Mouse (Mus musculus): Measurements from ENCODE around the gene Dhx15.
"Not testable (repeated sequence)": the region's sequence is repeated elsewhere in the genome, so short reads cannot be mapped to it uniquely, and the experiment has no call there.

The Dhx15 gene

DNA sequence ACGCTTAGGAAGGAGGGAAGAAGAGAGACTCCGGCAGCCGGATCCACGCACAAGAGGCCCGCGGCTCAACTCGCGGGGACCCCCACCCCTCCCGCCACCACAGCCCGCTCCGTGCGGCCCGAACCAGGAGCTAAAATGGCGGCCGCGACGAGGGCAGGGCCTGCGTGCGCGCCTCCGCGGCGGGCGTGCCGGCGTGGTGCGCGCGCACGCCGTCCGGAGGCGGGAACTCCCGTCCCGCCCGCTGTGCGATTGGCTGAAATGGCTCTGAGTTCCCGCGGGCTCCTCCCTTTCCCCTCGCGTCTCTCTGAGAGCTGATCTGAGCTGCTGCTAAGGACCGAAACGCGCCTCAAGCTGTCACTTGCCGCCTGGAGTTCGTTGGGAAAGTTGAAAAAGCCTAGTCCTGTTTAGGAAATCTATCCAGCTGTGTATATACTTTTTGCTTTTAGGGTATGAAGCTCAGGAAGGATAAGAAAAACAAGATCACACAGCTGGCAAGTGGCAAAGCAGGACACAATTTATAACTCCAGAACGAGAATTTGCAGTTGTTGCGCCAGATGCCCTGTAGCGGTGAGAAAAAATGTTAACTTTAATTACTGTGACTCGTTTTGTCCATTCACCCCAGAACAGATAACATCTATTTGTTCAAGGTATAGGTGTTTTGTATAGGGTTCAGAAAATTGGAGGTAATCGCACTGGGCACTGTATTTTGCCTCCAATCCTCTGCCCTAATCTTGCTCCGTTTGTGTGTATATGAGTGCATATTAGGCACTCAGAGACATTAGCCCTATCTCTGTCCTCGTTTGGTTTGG, at the start of gene Dhx15:
TSS of gene Dhx15 (minus strand) at position 144 of the 809 bp plus-strand sequence.
- peak; percentile 77 to 93 for DNase-seq (ENCODE audit: low spot score in 2 of 2)

DNA sequence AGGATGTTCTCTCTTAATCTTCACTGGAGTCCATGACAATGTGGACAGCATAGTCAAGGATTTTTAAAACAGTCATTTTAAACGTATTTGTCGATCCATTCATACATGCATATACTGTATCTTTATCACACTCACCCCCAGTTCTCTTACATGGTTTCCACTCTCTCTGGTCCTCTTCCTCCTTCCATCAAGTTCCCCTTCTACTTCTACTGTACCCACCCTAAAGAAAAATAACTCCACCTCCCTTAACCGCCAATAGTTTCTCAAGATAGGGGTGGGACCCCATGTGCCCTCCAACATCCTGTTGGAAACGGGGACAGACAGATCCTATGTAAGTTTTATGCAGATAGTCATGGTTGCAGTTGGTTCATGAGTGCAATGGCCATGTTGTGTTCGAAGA, 48.6 kb upstream of the Dhx15 start:
- DNase-seq (ENCODE audit: low spot score in 2 of 2) = no peak

DNA sequence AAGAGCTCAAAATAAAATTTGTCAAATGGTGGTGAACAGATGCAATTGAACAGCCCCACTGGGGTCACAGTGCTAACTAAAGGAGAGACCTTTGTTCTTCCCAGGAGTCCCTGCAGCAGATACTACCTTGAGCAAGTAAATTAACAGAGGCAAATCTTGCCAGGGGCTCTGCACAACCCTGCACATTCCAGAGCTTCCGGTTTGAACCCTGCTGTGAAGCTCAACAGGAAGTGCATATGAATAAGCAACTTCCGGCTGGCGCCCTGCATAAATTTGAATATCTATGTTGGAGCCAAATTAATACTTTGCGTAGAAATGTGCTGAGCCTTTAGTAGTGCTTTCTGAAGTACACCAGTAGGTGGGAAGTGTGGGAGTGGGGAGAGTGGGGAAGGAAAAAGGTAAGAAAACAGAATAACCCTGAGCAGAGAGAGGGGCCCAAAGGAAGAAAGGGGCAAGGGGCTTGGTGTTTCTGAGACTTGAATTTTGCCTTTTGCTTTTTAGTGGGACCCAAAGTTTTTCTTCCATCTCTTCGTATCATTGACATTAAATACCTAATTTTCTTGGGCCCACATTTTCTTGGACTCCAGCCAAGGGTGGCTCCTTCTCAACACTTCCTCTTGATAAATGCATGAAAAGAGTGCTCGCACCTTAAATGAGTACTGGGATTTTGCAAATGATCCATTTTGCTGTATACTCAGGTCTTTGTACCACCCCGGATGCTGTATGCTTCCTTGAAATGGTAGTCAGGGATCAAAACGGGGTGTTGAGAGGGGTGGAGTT, 47.8 kb upstream of the Dhx15 start:
- DNase-seq (ENCODE audit: low spot score in 2 of 2) = no peak

DNA sequence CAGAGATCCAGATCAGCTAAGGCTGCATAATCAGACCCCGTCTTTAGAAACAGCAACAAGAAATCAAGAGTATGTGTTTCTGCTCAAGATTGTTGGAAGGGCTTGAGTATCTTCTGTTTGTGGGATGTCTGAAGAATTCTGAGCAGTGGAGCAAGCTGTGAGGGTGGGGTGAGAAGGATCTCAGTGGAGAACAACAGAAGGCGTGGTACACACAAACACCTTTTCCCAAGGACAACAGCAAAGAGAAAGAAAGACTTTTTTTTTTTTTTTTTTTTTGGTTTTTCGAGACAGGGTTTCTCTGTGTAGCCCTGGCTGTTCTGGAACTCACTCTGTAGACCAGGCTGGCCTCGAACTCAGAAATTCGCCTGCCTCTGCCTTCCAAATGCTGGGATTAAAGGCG, 46.3 kb upstream of the Dhx15 start:
- not testable (repeated sequence) for DNase-seq (ENCODE audit: low spot score in 2 of 2)

DNA sequence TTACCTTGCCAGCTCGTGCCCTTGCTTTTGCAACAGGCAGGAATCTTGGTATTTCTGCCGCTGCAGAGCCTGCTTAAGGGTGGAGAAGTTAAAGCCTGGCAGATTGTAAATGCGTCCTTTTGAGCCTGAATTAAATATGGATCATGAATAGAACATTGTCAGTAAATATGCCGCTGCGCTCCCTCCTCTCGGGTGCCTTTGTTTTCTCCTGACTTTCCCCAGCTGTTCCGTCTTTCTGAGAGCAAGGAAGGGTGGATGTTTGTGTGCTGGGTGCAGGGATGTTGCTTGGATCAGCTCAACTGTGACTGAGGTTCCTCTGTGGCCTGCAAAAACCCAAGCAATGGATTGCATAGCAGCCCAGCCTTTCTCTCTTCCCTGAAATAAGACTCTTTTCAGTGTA, 44.3 kb upstream of the Dhx15 start:
- no peak for DNase-seq (ENCODE audit: low spot score in 2 of 2)

DNA sequence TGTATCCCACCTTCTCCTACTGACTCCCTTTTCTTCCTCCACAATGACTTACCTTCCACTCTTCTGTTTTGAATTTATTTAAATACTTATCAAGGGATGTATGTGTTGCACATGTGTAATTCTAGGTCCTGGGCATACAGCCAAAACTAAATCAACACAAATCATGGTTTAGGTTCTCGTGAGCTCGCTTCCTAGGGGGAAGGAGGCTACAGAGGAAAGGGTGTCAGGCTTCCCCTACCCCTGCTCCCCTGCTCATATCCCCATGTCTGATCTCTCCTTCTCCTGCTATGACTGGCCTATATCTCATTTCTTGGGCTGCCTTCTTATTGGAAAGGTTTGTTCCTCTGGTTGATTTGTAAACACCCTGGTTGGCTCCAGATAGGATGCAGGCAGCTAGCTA, 43.6 kb upstream of the Dhx15 start:
- DNase-seq (ENCODE audit: low spot score in 2 of 2) = no peak

DNA sequence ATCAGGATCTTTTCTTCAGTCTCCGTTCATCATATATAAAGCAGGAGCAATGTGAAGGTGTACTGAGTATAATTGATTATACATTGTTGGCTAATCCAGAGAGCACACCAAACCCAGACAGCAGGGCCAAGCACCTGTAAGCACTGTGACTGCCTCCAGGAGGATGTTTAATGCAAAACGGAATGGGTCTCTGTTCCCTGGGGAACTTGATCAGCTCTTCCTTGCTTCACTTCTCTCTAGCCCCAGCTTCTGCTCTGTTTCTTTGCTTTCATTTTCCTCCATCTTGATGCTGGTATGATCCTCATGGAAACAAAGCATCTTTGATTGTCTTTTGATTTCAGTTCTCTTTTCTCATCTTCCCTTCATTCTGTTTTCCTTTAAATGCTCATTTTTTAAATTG, 42.3 kb upstream of the Dhx15 start:
- DNase-seq (ENCODE audit: low spot score in 2 of 2) = no peak

DNA sequence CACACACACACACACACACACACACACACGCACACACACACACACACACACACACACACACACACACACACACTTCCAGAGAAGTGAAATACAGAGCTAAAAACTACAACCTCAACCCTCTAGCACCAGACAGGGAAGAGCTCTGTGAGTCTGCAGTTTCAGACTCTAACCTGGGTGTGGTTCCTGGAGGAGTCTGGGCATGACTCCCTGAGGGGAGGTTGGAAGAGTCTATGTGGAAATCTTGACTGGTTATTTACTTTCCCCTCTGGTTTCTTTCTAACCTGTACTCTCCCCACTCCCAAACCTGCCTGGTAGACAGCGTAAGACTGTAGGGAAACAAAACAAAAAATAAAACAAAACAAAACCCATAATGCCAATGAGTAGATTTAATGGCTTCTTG, 41.9 kb upstream of the Dhx15 start:
- no peak for DNase-seq (ENCODE audit: low spot score in 2 of 2)

DNA sequence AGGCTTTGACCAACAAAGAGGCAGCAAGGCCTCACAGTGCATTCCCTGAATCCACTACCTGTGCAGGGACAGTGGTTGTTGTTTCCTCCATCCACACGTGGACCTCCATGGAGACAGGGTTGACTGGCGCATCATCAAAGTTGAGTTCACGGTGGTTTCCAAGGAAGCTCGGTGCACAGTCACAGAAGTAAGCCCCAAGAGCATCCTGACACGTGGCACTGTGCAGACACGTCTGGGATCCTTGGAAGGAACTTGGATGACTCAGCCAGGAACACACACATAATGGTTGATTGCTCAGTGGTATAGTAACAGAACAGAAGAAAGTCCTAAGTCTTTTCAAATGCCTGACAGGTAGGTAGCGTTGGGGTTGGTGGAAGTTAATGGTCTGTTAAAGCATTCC, 40.2 kb upstream of the Dhx15 start:
- DNase-seq (ENCODE audit: low spot score in 2 of 2) = no peak

DNA sequence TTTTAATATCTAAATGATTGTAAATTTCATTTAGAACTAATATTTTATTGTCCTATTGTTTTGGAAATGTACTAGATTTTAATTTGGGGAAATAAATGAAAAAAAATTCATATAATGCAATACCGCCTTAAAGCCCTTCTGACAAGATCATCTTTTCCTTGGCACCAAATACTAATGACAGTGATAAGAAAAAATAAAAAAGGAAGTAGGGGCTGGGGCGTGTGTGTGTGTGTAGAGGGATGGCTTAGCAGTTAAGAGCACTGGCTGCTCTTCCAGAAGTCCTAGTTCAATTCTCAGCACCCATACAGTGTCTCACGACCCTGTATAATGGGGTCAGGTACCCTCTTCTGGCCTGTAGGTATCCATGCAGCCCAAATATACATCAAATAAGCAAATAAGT, 36.4 kb upstream of the Dhx15 start:
- no peak for DNase-seq (ENCODE audit: low spot score in 2 of 2)

DNA sequence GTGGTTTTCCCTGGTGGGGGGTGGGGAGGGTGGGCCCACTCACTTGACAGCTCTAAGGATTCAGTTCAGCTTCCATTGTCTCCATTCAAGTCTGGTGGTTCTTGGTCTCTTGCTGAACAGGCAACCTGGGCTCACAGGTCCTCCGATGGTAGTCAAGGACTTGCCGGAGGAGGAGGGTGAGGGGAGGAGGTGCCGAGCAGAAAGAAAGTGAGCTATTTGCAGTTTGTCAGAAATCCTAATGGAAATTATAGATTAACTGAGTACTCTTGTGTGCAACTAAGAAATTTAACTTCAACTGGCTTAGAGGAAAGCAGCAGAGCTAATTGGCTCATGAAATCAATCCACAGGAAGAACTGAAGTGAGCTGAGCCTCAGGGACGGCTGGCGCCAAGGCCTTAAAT, 31.3 kb upstream of the Dhx15 start:
- DNase-seq (ENCODE audit: low spot score in 2 of 2) = no peak

DNA sequence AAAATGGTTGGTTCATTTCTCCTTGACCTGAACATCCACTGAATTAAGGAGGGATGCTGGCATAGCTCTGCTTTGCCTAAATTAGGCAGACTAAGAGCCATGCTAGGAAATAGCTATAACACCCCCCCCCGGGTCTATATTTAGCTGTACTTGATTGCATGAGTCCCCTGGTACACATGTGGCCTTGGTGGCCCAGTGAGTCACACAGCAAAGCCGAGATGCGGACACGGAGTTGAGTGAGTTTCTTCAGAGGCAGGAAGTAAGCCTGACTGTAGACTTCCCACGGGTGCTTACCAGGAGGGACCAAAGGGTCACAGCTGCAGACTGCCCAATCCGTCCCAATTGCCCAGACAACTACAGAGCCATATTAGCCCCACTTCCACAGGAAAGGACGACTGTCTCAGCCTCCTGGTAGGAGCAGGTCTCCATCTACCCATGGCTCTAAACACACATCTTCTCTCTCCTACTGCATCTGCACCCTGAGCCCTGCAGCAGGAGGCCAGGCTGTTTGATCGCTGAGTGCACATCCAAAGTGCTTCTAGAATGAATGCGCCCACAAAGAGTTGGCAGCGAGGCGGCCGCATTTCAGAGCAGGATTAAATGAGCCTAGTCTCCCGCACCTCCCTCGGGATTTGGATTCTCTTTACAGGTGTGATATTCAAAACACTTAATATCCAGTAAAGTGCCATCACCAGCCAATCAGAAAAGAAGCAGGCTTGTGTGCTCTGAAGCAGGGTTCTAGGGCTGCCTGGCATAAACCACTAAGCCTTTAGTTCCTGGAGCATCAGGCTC, 29.9 kb upstream of the Dhx15 start:
- no peak for DNase-seq (ENCODE audit: low spot score in 2 of 2)

DNA sequence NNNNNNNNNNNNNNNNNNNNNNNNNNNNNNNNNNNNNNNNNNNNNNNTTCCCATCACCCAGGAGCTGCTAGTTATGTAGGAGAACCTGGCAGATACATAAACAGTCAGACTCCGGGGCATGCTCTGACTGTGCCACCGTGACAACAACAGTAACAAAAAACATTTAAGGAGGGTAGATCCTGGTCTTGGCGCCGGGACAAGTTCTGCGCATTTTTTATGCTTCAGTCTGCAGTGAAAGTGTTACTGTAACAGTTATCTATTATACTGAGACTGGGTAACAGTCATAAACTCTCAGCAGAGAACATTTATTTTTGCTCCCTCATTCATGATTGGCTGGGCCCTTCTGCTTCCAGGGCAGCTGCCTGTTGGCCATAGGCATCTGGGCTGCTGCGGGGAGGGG, 27.9 kb upstream of the Dhx15 start:
- no peak for DNase-seq (ENCODE audit: low spot score in 2 of 2)

DNA sequence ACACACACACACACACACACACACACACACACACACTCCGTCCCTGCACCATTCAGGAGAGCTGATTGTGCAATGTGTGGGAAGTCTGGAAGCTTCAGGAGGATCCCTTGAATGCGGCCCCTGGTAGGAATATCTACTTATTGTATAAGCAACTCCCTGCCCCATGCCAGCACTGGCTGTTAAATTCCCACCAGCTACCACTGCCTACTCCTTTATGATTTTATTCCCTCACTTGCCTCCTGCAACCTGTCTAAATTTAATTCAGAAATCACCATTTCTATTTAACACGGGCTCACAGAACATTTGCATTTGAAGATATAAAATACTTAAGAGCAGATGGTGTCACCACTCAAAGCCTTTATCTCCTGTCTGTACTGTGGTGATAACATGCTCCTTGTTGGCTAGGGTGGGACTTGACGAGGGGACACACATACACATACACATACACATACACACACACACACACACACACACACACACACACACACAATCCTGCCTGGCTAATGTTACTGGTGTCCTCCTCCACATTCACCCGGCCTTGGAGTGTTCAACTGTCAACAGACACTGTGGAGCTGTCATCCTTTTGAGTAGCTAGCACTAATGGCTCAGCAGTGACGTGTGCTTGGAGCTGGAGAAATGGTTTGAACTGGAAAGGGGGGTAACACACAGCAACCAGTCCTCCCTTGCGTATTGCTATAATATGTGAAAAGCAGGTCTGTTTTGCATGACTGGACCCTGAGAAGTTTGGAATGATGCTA, 23.0 kb upstream of the Dhx15 start:
- peak in 1 of 2 experiments; percentile 27 for DNase-seq (ENCODE audit: low spot score in 2 of 2)

DNA sequence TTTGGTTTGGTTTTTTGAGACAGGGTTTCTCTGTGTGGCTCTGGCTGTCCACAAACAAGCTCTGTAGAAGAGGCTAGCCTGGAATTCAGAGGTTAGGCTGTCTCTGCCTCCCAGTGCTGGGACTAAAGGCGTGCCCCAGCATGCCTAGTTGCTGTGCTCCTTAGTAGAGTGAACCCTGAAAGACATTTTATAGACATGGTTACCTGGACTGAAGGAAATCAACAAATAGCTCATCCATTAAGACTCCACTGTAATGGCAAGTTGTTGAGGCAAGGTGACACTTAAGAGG, 810 bp upstream of the Dhx15 start:
- no peak for DNase-seq (ENCODE audit: low spot score in 2 of 2)

DNA sequence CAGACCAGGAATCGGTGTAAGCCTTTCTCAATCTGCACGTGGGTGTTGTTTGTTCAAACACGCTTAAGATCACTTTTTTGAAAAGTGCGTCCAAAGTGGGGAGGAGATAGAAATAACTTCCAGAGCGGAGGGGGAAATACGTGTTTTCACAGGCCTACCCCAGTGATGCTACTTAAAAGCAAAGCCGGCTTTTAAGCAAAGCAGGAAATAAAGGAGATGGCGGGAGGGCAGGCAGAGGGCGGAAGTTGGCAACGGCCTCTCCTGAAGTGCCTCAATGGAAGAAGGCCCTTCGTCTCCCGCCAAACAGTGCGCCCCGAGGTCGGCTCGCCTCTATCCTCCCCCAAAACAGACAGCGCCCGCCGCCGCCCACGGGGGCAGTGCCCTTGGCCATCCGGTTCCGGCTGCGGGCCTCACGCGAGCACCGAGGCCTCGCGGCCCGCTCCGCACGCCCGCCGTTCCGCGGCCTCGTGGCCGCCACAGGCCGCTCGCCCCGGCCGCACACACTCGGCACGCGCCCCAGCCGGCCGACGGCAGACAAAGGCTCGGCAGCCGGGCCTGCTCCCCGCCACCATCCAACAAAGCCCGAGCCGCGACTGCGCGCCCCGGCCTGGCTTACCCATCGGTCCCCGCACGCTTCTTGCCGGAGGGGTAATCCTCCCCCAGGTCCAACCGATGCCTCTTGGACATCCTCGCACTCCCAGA, 499 bp downstream of the Dhx15 start:
- DNase-seq (ENCODE audit: low spot score in 2 of 2) = peak; percentile 21 to 22

DNA sequence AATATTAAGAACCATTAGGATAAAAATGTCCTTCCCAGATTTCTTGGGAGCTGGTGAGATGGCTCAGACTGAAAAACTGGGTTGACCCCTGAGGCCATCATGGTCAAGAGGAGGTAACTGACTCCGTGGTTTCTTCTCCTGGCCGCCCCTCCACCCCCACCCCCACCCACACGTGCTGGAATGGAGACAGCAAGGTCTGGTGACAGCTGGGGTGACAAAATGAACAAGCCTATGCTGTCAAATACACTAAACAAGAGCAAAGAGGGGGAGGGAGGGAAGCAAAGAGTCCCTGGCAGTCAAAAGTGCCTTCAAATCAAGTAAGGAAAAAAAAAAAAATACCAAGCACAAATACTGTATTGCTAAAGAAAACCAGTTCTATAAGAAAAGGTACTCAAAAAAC, 2.1 kb downstream of the Dhx15 start:
- DNase-seq (ENCODE audit: low spot score in 2 of 2) = no peak

DNA sequence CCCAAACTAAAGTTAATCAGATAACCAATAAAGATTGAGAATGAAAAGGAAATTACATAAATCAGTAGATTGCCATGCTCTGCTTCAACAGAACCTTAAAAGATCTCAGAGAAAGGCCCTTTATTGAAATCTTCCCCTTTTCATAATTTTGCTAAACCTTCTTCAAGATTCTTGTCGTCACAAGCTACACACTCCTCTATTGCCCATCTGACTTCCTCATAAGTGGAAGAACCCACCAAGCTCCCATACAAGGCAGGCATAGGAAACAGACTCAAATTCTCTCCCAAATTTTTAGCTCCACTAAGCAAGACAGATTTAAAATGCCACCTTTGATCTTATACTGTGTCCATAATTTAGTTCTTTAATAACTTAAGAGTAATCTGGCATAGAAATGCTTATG, 13.0 kb downstream of the Dhx15 start:
- DNase-seq (ENCODE audit: low spot score in 2 of 2) = no peak

DNA sequence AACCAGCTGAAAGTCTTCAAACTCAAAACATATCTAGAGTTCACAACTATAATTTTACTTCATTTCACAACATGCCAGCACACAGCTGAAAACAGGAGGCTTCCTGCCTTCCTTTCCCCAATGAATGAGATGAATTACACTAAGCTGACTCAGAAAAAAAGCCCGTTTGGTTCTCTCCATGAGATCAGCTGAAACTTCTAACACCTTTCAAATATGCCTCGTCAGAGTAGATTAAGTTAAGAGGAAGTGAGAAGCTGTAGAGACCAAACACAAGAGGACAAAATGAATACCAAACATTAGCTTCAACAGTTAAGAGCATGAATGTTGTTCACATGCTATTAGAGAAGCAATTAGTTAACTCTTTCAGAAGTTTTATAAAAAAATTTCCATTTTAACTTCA, 21.8 kb downstream of the Dhx15 start:
- DNase-seq (ENCODE audit: low spot score in 2 of 2) = no peak

DNA sequence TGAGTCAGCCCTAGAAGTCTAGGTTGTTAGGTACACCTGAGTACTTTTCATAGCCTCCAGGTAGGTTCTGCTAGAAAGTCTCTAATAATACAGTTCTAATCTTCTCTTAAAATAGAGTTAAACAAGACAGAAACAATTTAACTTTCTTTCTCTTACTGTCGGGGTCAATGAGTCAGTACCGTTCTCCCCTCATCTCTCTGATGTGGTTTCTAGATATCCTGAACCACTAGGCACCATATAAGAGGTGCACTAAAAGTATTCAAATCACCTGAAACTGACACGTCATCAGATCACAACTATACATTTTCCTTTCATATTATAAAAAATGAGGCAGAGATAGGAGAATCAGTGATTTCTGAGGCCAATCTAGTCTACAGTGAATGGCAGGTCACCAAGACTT, 41.2 kb downstream of the Dhx15 start:
- no peak for DNase-seq (ENCODE audit: low spot score in 2 of 2)

DNA sequence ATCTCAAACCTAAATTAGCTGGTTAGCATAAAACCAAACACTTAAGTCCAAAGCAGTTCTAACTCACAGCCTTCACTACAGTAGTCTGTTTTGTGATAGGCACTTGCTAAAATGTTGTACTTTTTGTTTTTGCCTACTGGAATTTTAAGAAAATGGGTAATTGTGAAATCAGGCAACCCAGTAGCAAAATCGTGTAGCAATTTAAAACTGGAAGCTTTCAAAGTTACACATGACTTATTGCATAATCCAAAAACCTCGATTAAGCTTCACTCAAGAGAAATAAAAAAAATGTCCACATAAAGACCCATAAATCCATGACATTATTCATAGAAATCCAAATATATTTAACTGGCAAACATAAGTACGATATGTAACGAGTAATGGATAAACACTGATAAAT, 43.2 kb downstream of the Dhx15 start:
- no peak for DNase-seq (ENCODE audit: low spot score in 2 of 2)

All from left cerebral cortex, adult 9 months (tissue).